Mouse (Mus musculus) kidney, postnatal 36 days (tissue): Measurements from ENCODE around the gene Tmem132c.

ENCODE experiments used
- DNase-seq, 2 experiments: peaks; one replicate each; pipeline ENCODE4 v3.0.0; 2021 to 2022; ENCODE audit warnings: mixed read lengths in 2 of 2

Gene Tmem132c

DNA sequence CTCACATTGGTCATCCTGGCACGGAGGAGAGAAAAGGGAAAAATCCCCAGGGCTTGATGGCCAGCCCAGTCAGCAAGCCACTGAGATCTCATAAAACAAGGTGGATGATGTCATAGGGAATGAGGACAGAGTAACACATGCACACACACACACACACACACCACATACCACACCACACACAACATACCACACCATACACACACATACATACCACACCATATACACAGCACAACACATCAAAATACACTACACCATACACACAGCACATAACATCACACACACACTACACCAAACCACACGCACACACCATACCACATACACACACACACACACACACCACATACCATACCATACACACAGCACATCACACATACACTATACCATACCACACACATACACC is 104.8 kb downstream of the Tmem132c start:
- no peak for DNase-seq

DNA sequence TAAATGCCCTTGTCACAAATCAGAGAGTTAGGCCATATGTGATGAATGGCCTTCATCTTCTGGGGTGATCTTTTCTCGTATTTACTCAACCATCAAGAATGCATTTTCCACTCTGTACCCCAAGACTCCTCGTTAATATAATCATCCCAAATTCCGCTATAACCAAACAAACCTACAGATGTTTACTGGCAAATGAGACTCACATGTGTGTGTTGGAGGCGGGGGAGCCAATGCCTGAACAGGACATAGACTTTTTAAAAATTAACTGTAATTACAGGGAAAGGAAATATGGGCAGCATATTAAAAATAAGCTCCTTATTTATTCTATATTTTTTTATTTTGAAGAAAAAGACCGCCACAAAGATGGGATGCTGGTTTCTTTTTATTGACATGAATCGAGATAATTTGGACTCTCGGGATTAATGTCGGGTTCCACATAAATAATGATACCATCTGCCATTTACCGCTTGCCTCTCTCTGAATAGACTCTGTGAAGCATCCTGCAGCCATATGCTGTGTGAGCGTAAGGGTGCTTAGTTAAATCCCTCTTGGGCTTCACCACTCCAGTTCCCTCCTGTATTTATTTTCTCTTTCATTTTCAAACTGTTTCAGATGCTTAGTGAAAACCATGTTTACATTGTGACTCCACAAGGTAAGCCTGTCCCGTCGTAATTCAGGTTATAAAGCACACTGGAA is 105.6 kb downstream of the Tmem132c start:
- no peak for DNase-seq

GRCm38 (mm10) chr5:127349221-127350065 is 107.8 kb downstream of the Tmem132c start:
- DNase-seq = no peak

DNA sequence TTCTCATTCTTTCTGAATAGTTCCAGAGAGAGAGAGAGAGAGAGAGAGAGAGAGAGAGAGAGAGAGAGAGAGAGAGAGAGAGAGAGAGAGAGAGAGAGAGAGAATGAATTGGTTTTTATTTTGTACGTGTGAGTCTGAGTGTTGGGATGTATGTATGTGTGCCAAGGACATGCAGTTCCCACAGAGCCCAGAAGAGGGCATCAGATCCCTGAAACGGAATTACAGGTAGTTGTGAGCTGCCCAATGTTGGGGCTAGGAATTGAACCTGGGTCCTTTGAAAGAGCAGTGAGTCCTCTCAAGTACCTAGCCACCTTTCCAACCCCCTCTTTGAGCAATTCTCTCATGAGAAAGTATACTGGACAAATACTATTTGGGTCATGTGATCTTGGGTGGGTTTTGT is 111.4 kb downstream of the Tmem132c start:
- peak in 1 of 2 experiments; percentile 46 for DNase-seq

DNA sequence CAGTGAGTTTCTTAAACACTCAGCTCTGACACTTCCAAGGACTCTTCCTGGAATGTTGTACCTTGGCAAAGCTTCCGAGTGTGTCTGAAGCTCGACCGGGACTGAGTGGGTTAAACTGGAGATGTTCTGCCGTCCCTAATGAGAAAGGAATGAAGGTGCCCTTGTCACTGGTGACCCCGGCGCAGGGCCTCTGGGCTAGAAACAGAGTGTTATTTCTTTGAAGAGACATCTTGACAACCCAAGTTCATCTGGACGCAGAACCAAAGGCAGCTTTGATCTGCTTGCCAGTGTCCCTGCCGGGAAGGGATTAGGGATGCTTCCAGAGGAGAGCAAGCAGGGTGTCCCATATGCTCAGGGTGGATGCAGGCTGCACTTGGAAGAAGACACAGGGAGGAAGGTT is 114.2 kb downstream of the Tmem132c start:
- no peak for DNase-seq

DNA sequence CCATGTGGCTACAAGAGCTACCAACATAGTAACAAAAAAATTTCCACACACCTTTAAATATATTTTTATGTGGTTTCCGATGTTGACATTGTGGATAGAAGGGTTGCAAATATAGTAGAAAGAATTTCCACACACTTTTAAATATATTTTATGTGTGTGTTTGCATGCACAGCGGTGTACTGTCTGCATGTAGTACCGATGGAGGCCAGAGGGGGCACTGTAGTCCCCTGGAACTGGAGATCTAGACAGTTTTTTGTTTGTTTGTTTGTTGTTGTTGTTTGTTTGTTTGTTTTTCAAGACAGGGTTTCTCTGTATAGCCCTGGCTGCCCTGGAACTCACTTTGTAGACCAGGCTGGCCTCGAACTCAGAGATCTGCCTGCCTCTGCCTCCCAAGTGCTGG is 116.3 kb downstream of the Tmem132c start:
- DNase-seq = peak in 1 of 2 experiments; percentile 8

- no peak for DNase-seq
Measured at GRCm38 (mm10) chr5:127361145-127361544, 119.5 kb downstream of the Tmem132c start.

DNA sequence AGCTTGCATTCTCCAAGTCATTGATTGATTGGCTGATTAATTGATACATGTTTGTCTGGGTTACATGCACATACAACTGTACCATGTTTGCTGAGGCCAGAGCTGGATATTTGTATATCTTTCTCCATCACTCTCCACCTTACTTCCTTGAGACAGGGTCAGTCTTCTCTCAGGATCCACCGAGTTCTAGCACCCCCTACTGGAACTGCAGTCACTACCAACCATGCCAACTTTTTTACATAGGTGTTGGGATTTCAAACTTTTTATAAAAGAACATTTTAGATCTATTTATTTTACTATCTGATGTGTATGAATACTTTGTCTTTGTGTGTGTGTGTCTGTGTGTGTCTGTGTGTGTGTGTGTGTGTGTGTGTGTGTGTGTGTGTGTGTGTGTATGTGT is 123.5 kb downstream of the Tmem132c start:
- no peak for DNase-seq

DNA sequence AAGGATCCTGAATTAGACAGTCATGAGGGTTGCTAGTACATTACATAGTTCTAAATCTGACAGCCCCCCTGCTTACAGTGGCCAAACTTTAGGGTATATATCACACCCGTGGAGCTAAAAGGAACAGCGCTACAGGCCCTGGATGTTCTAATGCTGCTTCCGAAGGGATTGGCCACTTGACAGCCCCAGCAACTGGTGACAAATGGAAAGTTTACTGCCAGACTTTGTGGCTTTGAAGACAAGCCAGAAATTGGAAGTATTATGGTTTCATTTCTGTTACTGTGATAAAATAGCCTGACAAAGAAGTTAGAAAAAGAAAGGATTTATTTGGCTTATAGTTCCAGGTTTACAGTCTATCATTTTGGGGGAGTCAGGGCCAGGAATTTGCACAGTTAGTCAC is 126.6 kb downstream of the Tmem132c start:
- no peak for DNase-seq

DNA sequence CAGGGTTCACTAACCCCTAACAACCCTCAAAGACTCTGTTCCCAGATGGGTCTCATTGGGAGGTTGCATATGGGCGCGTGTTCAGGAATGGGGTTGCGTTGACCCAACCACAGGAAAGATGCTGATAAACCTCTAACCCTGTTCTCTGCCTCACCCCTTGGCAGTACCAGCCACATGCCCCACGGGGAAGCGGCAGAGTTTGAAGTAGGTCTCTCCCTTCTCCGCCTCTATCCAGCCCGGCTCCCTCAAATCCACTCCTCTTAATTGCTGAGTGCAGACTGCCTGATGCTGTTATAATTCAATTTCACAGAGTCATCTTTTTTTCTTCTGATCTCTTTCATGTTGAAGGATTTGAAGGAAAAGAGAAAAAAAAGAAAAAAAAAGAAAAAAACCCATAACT is 128.2 kb downstream of the Tmem132c start:
- no peak for DNase-seq

- DNase-seq = no peak
Measured at GRCm38 (mm10) chr5:127370503-127370902, 128.9 kb downstream of the Tmem132c start.

DNA sequence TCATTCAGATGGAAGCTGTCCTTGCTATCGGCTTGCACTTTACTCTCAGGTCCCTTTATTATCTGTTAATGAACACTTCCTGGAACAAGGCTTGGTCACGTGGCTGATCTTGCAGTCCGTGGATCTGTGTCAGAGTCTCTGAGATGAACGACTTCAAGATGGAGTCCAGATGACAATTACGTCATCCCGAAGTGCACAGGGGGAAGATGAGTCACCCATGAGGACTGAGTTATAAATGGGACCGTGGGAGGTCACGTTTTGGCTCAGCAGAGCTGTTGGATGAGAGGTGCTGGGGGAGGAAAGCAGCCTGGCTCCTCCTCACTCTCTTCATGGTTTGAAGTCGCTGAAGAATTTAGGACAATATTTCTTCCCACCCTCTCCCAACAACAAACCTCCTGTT is 132.6 kb downstream of the Tmem132c start:
- DNase-seq = no peak

GRCm38 (mm10) chr5:127375654-127376053 is 134.0 kb downstream of the Tmem132c start:
- no peak for DNase-seq

DNA sequence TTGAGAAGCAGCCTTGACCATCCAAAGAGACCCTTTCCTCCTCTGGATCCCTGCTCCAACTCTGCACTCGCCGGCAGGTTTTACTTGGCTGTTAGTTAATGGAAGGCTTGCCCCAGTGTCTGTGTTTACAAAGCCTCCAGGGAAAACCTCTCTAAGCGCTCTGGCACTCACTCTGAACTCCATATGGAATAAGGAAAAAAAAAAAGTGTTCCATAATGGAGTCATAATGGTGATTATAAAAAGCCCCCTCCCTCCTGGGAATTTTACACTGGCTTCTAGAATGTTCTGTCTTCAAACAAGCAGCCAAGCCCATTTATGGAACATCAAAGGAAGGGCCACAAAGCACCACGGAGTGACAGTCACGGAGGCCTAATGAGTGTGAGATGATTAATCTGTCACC is 136.9 kb downstream of the Tmem132c start:
- no peak for DNase-seq

DNA sequence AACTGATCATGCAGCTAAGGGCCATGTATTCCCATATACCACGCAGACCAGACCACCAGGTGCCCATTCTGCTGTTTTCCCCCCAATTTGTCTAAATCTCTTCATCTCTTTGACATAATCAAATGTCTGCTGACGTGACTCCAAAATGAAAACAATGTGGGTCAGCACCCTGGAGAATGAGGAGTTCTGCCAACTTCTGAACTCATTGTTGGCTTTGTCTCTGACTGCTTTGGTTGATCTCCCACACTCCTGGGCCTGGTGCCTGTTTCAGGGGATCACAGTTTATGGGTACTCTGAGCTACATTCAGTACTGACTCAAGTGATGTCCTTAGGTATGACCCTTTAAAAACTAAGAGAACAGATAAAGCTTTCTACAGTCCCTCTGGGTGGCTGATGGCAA is 137.7 kb downstream of the Tmem132c start:
- no peak for DNase-seq

- DNase-seq = no peak
Measured at GRCm38 (mm10) chr5:127381216-127381615, 139.6 kb downstream of the Tmem132c start.

DNA sequence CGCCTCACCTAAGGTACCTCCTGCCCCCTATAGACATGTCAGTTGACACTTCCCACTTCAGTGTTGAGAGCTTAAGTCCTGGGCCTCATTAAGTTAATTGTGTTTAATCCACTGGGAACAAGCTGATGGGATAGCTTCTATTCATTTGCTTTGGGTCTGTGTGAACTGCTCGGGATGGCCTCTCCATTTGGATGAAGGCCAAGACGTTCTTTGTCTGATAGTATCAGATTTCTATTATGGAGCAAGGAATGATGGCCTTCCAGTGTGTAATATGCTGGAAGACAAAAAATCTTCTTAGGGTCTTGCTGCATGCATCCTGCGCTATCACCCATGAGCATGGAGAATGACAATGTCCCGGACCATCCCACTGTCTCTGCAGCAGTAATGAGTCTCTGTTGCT is 141.0 kb downstream of the Tmem132c start:
- DNase-seq = no peak

DNA sequence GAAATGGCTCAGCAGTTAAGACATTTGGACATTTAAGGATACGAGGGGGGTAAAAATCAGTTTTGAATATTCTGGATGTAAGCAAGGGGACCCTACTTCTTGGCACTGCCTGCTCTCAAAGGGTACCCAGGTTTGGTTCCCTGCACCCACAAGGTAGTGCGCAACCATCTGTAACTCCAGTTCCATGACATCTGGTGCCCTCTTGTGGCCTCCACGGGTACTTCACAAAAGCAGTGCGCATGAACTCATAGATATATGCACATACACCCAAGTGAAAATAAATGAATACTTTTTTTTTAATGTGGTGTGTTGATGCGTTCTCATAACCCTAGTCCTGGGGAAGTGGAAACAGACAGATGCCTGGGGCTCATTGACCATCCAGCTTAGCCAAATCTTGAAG is 149.6 kb downstream of the Tmem132c start:
- DNase-seq = no peak

GRCm38 (mm10) chr5:127396889-127397288 is 155.3 kb downstream of the Tmem132c start:
- no peak for DNase-seq

DNA sequence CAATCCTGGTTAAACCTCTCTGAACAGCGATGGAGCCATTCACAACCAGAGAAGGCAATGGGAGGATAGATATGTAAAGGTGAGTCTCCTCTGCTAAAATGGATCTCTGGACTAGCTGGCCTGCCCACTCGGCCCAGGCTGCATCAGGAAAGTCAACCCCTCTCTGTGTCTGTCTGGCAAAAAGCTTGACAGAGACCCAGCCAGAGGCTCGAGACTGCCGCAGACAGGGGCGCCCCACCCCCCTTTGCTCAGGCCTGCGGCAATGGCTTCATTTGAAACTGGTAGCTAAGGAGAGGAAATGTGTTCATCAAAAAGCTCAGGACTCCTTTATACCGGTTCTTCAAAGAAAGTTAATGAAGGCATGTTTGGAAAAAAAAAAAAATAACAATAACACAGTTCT is 156.4 kb downstream of the Tmem132c start:
- DNase-seq = no peak

GRCm38 (mm10) chr5:127405391-127406000 is 163.9 kb downstream of the Tmem132c start:
- DNase-seq = peak; percentile 54 to 80

GRCm38 (mm10) chr5:127406014-127406655 is 164.5 kb downstream of the Tmem132c start:
- DNase-seq = no peak

- DNase-seq = no peak
Measured at GRCm38 (mm10) chr5:127416536-127416935, 174.9 kb downstream of the Tmem132c start.
